Mouse (Mus musculus) hindbrain, postnatal 0 days (tissue): Measurements from ENCODE around the gene Pstpip1. TPM values are rescaled to one million over a fixed set of nuclear protein-coding genes. Genes with fewer than 3 reads are reported as not detected.

Experiments
- ATAC-seq: fragments of 200-750 bp; cut with Nextera tagmentation; 2 replicates; pipeline ENCODE4 v1.8.0; 2017; ENCODE audit warnings: mild to moderate bottlenecking, moderate TSS enrichment, moderate library complexity
- DNase-seq: peaks from one replicate; pipeline ENCODE4 v3.0.0-alpha.2; 2015; ENCODE audit warnings: low spot score
- H3K27ac ChIP-seq: fragments of 300-500 bp; sonication (generic); 2 replicates; pipeline ENCODE4 v1.5.1; 2014; ENCODE audit warnings: mild to moderate bottlenecking
- H3K27me3 ChIP-seq: fragments of 300-500 bp; sonication (generic); 2 replicates; pipeline ENCODE4 v1.6.1; 2014; ENCODE audit warnings: low read length, mixed read lengths; ENCODE audit not compliant: insufficient read depth
- H3K36me3 ChIP-seq: fragments of 300-500 bp; sonication (generic); 2 replicates; pipeline ENCODE4 v1.6.1; 2014; ENCODE audit warnings: low read length, mixed read lengths; ENCODE audit not compliant: insufficient read depth
- H3K4me1 ChIP-seq: fragments of 300-500 bp; sonication (generic); 2 replicates; pipeline ENCODE4 v1.6.1; 2014; ENCODE audit warnings: antibody characterized with exemption, low read length, mixed read lengths; ENCODE audit not compliant: insufficient read depth
- H3K4me2 ChIP-seq: fragments of 300-500 bp; sonication (generic); 2 replicates; pipeline ENCODE4 v1.6.1; 2014; ENCODE audit warnings: low read depth, mild to moderate bottlenecking, low read length, moderate library complexity, mixed read lengths
- H3K4me3 ChIP-seq: fragments of 300-500 bp; sonication (generic); 2 replicates; pipeline ENCODE4 v1.5.1; 2014; ENCODE audit warnings: low read length
- H3K9ac ChIP-seq: fragments of 300-500 bp; sonication (generic); replicated peaks from 2 replicates; pipeline ENCODE4 v1.6.1; 2014; ENCODE audit warnings: mild to moderate bottlenecking, low read length, moderate library complexity, mixed read lengths
- H3K9me3 ChIP-seq: fragments of 300-500 bp; sonication (generic); 2 replicates; pipeline ENCODE4 v1.6.1; 2016; ENCODE audit warnings: low read length, mixed read lengths
- CTCF ChIP-seq: IDR thresholded peaks from 2 replicates; pipeline ENCODE4 v1.5.1; 2016; ENCODE audit warnings: antibody characterized with exemption, control low read depth, low read depth
- WGBS: fragments of 180-500 bp; shearing (Covaris S2); extraction: QIAGEN DNeasy Blood & Tissue Kit; methylation state at CpG from one replicate; pipeline ENCODE4 v1.1.7; 2014; 5-methylcytosine and 5-hydroxymethylcytosine counted together
- polyA plus RNA-seq: library from polyadenylated mRNA; unstranded; fragments of >200 nt; fragmentation: Nextera tagmentation; extraction: Ambion mirVana; gene quantifications from 2 replicates; pipeline ENCODE4 v1.2.1, GENCODE M21; 2015
- total RNA-seq: library from RNA; depleted of rRNA; stranded (reverse); fragments of >200 nt; gene quantifications from 2 replicates; pipeline ENCODE4 v1.2.3, GENCODE M21; 2014

The Pstpip1 gene
- total and polyA plus RNA-seq, 2 experiments from 2014 or later: 0.10 to 0.78 TPM

GRCm38 (mm10) chr9:56146326-56146923 lies 56.7 kb downstream of the Pstpip1 start:
- no peaks in the 10 kb centered on the region for H3K9me3 ChIP-seq
- H3K27ac ChIP-seq: no peak overlapping the region
- DNase-seq: no peak
- H3K9ac ChIP-seq: no peak overlapping the region
- WGBS: 96% methylated on average over 16 of the region's 16 CpGs
- H3K36me3 ChIP-seq: peaks cover 22% of the 10 kb centered on the region
- H3K27me3 ChIP-seq: no peaks in the 10 kb centered on the region
- no peak for ATAC-seq
- H3K4me1 ChIP-seq: no peaks in the 10 kb centered on the region; the same call in 1 of the 2 replicates
- no peak overlapping the region for H3K4me3 ChIP-seq
- H3K4me2 ChIP-seq: no peak overlapping the region
- TF ChIP-seq CTCF: no peak

GRCm38 (mm10) chr9:56151745-56152481 lies 62.2 kb downstream of the Pstpip1 start:
- H3K4me3 ChIP-seq: no peak overlapping the region
- H3K4me2 ChIP-seq: 0 out of 2 replicates have a peak overlapping the region, but pooled peaks have one; percentile 0
- H3K9ac ChIP-seq: no peak overlapping the region
- peak overlapping the region; percentile 60; the same call in 1 of the 2 replicates for H3K27ac ChIP-seq
- no peaks in the 10 kb centered on the region for H3K9me3 ChIP-seq
- no peak for ATAC-seq
- peaks cover 9% of the 10 kb centered on the region for H3K4me1 ChIP-seq
- DNase-seq: peak; percentile 44
- no peak for TF ChIP-seq CTCF
- WGBS: 18% methylated on average over 7 of the region's 7 CpGs
- no peaks in the 10 kb centered on the region for H3K27me3 ChIP-seq
- H3K36me3 ChIP-seq: peaks cover 1% of the 10 kb centered on the region

- Histone ChIP-seq H3K4me3 (no peak overlapping the region), H3K36me3 (no peaks in the 10 kb centered on the region), H3K9me3 (no peaks in the 10 kb centered on the region), H3K27me3 (no peaks in the 10 kb centered on the region), H3K27ac (0 out of 2 replicates have a peak overlapping the region, but pooled peaks have one; percentile 60), H3K4me1 (peaks cover 9% of the 10 kb centered on the region), H3K9ac (no peak overlapping the region), H3K4me2 (0 out of 2 replicates have a peak overlapping the region, but pooled peaks have one; percentile 0)
- WGBS: 61% methylated on average over 4 of the region's 4 CpGs
- ATAC-seq (no peak), DNase-seq (no peak)
- TF ChIP-seq CTCF: no peak
These were observed 62.8 kb downstream of the Pstpip1 start for GRCm38 (mm10) chr9:56152482-56153007.

GRCm38 (mm10) chr9:56154572-56154971 lies 64.8 kb downstream of the Pstpip1 start:
- Histone ChIP-seq H3K27ac (no peak overlapping the region), H3K4me2 (no peak overlapping the region), H3K27me3 (no peaks in the 10 kb centered on the region), H3K4me1 (peaks cover 12% of the 10 kb centered on the region; the same call in 1 of the 2 replicates), H3K9me3 (no peaks in the 10 kb centered on the region), H3K9ac (no peak overlapping the region), H3K36me3 (no peaks in the 10 kb centered on the region), H3K4me3 (no peak overlapping the region)
- WGBS: 88% methylated on average over 5 of the region's 5 CpGs
- no peak for ATAC-seq
- TF ChIP-seq CTCF: no peak
- DNase-seq: no peak

- DNase-seq (no peak), ATAC-seq (no peak)
- peaks cover 8% of the 10 kb centered on the region; the same call in 1 of the 2 replicates for H3K4me1 ChIP-seq
- WGBS: 70% methylated on average over 2 of the region's 2 CpGs
- 0 out of 2 replicates have a peak overlapping the region, but pooled peaks have one; percentile 13 for H3K4me2 ChIP-seq
- TF ChIP-seq CTCF: no peak
- no peaks in the 10 kb centered on the region for H3K27me3 ChIP-seq
- H3K9me3 ChIP-seq: no peaks in the 10 kb centered on the region
- H3K36me3 ChIP-seq: no peaks in the 10 kb centered on the region
- no peak overlapping the region for H3K4me3 ChIP-seq
- no peak overlapping the region for H3K9ac ChIP-seq
- no peak overlapping the region for H3K27ac ChIP-seq
These were observed 68.3 kb downstream of the Pstpip1 start for GRCm38 (mm10) chr9:56158077-56158476.

GRCm38 (mm10) chr9:56159456-56159855 lies 69.7 kb downstream of the Pstpip1 start:
- H3K36me3 ChIP-seq: no peaks in the 10 kb centered on the region
- no peak overlapping the region for H3K27ac ChIP-seq
- no peak for TF ChIP-seq CTCF
- H3K4me3 ChIP-seq: peak overlapping the region; percentile 99
- DNase-seq (no peak), ATAC-seq (no peak)
- H3K4me1 ChIP-seq: peaks cover 4% of the 10 kb centered on the region; the same call in 1 of the 2 replicates
- H3K9me3 ChIP-seq: no peaks in the 10 kb centered on the region
- H3K9ac ChIP-seq: peak overlapping the region; percentile 99; the same call in 1 of the 2 replicates
- no peaks in the 10 kb centered on the region for H3K27me3 ChIP-seq
- H3K4me2 ChIP-seq: peak overlapping the region; percentile 81
- WGBS: 5% methylated on average over 2 of the region's 2 CpGs
